Mouse (Mus musculus) CD4-positive naive resting alpha-beta T cell, adult 57 days (primary cell): ENCODE results near the gene Fam89b. TPM values are rescaled to one million over a fixed set of nuclear protein-coding genes. Genes with fewer than 3 reads are reported as not detected.

ENCODE experiments used
- total RNA-seq: library from RNA; stranded (reverse); gene quantifications from one replicate; pipeline ENCODE4 v1.2.4, GENCODE M21; 2023

Fam89b gene
- total RNA-seq = 33.6 TPM

DNA sequence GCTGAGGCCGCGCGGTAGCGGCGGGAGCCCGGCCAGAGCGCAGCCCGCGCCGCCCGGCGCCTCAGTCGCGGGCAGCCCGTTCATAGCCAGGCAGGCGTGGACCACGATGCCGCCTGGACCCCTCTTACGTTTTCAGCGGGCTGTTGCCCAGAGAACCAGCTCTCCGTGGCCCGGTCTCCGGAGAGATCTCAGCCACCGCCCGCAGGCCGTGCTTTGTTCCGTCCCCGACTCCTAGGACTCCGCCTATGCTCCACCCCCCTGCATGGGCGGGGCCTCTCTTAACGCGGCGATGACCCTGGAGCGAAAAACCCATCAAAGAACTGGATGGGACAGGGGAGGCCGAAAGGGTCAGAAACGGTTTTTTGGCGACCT lies at the start of gene Fam89b:
Gene Fam89b (minus strand): TSS at position 210 of the 372 bp plus-strand sequence.

DNA sequence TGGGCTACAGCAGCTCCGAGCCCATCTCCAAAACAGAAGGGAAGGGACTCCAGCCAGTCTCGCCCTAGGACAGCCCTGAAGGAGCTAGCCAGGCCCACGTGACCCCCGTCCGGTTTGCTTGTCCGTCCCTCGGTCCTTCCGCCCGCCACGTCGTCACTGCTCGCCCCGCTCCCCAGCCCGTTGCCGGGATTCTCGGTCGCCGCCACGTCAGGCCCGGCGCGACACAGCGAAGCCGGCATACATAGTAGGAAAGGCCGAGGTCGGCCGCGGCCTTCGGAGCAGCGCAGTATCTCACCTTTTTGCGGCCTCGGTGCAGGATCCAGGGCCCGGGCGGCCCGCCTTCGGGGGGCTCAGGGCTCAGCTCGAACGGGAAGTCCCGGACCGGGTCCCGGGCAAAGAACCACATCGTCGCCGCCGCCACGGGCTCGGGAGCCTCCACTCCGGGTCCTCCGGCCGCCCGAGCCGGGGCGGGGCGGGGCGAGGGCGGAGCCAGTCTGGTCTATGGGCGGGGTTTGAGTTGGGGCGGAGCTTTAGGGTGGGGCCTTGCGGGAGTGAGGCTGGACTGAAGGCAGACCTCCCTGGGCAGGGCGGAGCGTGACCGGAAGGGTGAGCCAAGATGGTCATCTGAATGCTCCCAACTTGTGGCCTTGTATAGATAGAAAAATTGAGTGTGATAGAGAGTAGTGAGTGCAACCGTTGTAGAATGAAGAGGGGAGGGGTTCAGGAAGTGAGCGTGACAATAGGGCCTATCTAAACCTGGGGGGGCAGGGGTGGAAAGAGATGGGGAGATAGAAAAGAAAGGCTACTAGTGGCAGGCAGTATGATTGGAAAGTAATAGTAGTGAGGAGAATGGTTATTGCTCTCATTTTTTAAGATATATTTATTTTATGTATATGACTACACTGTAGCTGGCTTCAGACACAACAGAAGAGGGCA lies 41.7 kb upstream of the Fam89b start, which contains the start of gene Scyl1:
Gene Scyl1 (minus strand): TSS at position 495 of the 936 bp plus-strand sequence.

DNA sequence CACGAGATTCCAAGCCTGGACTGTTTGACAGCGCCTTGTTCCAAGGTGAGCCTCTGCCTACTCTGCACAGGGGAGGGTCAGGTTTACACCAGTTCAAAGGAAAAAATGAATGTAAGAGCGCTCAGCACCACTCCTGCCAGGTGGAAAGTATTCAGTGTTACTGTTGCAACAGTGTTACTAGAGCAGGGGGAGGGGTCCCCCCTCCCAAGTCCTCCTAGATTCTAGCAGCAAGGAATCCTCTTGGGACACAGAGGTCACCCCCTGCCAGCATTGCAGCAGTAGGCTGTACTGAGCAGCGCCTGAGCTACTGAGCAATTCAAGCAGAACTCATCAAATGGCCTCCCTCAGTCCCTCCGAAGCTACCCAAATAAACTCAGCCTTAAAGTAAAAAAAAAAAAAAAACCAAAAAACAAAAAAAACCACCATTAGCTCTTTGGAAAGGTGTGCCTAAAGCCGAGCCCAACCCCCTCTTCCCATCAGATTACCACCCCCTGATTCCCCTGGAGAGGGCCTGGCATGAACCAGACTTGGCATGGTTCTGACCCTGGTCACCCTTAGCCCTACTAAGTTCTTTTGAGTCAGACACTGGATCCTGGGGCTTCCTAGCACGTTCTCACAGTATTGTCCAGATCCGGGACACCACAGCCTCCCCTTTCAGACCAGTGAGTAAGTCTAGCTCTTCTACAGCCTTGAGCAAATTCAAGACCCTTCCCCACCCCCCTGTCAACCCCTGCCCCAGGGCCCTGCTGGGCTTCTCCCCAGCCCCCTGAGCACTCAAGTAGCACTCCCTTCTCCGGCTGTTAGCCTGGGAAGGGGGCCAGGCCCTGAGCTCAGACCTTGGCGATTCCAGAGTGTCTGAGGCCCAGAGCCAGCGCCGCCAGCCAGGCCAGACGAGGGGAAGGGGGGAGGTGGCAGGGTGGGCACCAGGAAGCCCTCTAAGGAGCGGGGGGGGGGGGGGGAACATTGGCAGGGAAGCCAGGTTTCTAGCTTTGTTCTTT lies 11.2 kb upstream of the Fam89b start, which contains the start of gene Ltbp3:
Gene Ltbp3 (plus strand): TSS at position 585 of the 998 bp plus-strand sequence.

DNA sequence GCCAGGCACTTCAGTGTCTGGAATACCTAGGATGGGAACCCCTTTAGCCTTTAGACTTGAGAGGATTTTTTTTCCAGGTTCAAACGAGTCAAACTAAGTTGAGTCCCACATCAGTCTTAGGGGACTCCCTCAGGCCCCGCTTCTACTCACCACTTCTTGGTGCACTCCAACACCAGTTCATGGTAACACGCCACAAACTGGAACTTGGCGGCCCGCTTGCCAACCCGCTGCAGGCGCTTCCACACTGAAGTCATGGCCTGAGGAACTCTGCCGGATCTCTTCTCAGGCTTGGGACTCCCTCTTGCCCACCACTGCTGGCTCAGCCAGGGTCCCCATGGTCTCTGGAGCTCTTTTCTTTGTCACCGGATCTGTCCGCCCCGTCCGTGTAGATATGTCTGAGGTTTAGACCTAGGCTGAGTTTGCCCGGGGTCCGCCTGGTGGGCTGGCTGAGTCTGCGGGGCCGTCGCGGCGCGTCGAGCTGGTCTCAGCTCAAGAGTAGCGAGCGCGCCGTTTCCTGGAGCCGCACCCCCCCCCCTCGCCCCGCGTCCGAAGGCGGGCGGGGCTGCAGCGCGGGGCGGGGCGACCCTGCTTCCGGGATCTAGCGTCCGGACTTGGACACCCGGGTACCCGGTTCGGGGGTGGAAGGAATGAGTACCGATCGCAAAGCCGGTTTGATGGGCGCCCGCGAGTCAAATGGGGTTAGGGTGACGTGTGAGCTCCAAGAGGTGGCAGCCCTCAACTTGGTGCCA lies 3.5 kb downstream of the Fam89b start, which contains the start of gene Ehbp1l1:
Gene Ehbp1l1 (minus strand): TSS at position 551 of the 749 bp plus-strand sequence.

DNA sequence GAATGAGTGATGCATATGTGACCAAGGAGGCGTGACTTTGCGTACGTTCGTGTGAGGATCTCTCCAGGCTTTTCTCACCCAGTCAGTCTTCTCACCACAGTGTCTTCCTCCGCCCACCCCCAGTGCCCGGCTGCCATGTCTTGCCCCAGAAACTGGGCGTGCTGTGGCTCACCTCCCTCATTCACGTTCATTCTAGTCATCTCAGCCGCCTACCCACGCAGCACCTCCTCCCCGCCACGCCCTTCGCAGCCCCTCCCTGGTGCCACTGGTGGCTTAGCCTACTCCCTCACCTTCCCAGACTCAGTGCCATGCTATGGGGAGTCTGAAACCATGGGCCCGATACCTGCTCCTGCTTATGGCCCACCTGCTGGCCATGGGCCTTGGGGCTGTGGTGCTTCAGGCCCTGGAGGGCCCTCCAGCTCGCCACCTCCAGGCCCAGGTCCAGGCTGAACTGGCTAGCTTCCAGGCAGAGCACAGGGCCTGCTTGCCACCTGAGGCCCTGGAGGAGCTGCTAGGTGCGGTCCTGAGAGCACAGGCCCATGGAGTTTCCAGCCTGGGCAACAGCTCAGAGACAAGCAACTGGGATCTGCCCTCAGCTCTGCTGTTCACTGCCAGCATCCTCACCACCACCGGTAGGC lies 25.2 kb downstream of the Fam89b start, which contains the start of gene Kcnk7:
Gene Kcnk7 (plus strand): TSS at position 205 of the 638 bp plus-strand sequence.

DNA sequence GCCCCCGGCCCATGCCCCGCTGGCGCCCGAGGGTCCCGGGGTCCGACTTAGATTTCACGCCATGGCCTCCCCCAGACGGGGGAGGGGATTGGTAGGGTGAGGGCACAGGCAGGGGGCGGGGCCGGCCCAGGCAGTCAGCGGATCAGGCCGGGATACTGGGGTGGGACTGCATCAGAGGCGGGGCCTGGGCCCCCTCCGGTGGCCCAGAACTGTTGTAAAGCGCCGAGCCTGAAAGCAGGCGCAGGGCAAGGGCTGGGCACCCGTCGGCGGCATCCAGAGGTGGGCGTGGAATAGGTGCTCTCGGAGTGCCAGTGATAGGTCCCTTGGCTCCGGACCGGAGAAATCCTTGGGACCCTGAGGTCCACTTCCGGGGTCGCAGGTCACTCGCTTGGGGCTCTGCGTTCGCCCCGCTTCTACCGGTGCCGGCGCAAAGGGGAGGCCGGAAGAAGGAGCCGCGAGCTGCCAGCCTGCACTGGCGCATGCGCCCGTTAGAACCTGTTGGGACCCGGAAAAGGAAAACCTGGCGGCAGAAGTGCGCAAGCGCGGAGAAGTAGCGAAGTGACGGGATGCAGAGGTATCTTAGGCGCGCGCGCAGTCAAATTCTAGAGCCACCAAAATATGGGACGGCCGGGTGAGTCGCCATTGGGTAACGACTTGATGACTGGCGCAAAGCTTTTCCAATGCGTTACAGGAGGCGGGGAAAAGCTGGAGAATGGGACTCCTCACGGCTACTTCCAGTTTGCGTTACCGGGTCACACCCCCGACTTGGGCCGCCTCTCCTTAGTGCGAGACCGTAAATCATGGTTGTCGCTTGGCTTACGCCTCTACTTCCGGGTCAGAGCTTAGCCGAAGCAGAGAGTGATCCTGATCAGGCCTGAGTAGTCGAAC lies 41.0 kb downstream of the Fam89b start, which contains the start of the genes Map3k11 and Pcnx3:
Gene Map3k11 (plus strand): TSS at position 543 of the 888 bp plus-strand sequence.
Gene Pcnx3 (minus strand): TSS at position 709 of the 888 bp plus-strand sequence.

Other genes starting within 250 kb of the Fam89b start
- gene Mus81, start 241.3 kb downstream of the Fam89b start, total RNA-seq = 47.9 TPM
- gene Cfl1, start 239.2 kb downstream of the Fam89b start, total RNA-seq = 1,409 TPM
- 1.4 TPM for gene 1700020D05Rik, start 225.9 kb downstream of the Fam89b start, total RNA-seq
- gene Snx32, start 219.1 kb downstream of the Fam89b start, total RNA-seq = 6.6 TPM
- not detected for gene Ovol1, start 169.0 kb downstream of the Fam89b start, total RNA-seq
- 24.4 TPM for gene Ap5b1, start 161.6 kb downstream of the Fam89b start, total RNA-seq
- 97.8 TPM for gene Rnaseh2c, start 127.8 kb downstream of the Fam89b start, total RNA-seq
- gene Kat5, start 119.4 kb downstream of the Fam89b start, total RNA-seq = 120 TPM
- 154 TPM for gene Rela, start 92.2 kb downstream of the Fam89b start, total RNA-seq
- 202 TPM for gene Sipa1, start 65.9 kb downstream of the Fam89b start, total RNA-seq
- 51.2 TPM for gene Map3k11, start 40.9 kb downstream of the Fam89b start, total RNA-seq
- gene Pcnx3, start 40.7 kb downstream of the Fam89b start, total RNA-seq = 191 TPM
- gene Kcnk7, start 25.3 kb downstream of the Fam89b start, total RNA-seq = not detected
- 25.5 TPM for gene Ehbp1l1, start 3.3 kb downstream of the Fam89b start, total RNA-seq
- gene Ltbp3, start 11.3 kb upstream of the Fam89b start, total RNA-seq = 2.5 TPM
- gene Scyl1, start 41.8 kb upstream of the Fam89b start, total RNA-seq = 76.3 TPM
- gene Frmd8, start 145.6 kb upstream of the Fam89b start, total RNA-seq = 161 TPM
- 29.7 TPM for gene Slc25a45, start 148.2 kb upstream of the Fam89b start, total RNA-seq
- gene Tigd3, start 164.5 kb upstream of the Fam89b start, total RNA-seq = 2.4 TPM
- gene Dpf2, start 183.4 kb upstream of the Fam89b start, total RNA-seq = 153 TPM
- gene Cdc42ep2, start 195.2 kb upstream of the Fam89b start, total RNA-seq = 0.38 TPM
- gene Pola2, start 234.5 kb upstream of the Fam89b start, total RNA-seq = 60.3 TPM